Mouse (Mus musculus) frontal cortex, postnatal 25 days (tissue): ENCODE data around the gene Clspn.

Experiments used
- DNase-seq, 2 experiments: peaks; one replicate each; pipeline ENCODE4 v3.0.0; 2022; ENCODE audit warnings: low spot score in 2 of 2

Clspn gene

DNA sequence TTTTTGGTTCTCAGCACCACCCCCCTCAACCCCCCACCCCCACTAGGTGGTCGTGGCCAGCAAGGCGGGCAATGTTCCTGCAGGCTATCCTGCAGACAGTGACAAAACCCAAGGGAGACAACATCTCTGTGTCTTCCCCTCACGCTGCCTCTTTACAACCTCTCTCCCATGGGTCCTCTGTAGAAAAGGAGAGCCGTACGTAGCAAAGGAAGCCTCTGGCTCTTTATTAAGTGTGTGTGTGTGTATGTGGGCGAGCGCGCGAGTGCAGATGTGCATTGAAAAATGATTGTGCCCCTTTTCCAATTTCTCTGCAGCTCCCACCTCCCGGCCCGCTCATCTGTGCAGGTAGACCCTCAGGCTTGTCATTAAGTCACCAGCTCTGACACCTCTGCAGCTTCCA, 79.6 kb downstream of the Clspn start:
- DNase-seq: no peak

- no peak for DNase-seq
These were observed 80.7 kb downstream of the Clspn start for GRCm38 (mm10) chr4:126637446-126637845.

DNA sequence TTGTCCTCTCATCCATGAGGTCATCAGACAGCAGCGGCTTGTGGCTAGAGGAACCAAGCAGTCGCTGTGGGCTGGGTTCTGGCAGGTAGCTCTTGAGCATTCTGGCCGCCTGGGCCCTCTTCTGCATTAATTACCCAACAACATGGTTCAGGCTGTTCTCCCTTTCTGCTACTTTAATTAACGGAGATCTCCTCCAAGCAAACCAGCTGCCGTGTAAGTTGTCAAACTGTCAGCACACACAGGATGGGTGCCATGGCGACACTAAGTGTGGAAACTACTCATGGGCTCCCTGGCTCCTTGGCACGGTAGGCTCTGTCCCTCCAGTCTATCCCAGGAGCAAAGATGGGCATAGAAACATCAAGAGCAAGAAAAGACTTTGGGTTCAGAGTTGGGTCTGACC, 82.6 kb downstream of the Clspn start:
- DNase-seq: no peak

DNA sequence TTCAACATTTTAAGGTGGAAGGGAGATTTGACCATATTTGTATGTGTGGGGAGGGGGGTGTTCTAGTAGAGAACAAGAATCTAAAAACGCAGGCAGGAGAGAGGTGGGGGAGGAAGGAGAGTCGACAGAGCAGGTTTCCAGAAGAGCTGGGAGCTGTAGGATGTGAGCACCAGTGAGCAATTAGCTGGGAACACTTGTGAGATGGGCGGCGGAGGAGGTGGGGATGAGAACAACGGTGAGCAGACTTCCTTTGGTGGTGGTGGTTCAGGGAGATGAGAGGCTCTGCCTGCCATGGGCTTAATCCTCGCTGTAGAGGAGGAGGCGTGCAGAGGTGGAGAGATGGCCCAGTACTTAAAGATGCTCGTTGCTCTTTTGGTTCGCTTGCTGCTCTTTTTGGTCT, 85.2 kb downstream of the Clspn start:
- DNase-seq: peak; percentile 5 to 15
